Mouse (Mus musculus) heart, postnatal 0 days (tissue): Measurements from ENCODE around the gene Slc1a3. TPM values are rescaled to one million over a fixed set of nuclear protein-coding genes. Genes with fewer than 3 reads are reported as not detected.

Experiments
- ATAC-seq: fragments of 200-750 bp; cut with Nextera tagmentation; 2 replicates; pipeline ENCODE4 v1.8.0; 2017; ENCODE audit warnings: low read depth, moderate number of reproducible peaks, moderate library complexity; ENCODE audit not compliant: insufficient read depth
- DNase-seq: peaks from one replicate; pipeline ENCODE4 v3.0.0-alpha.2; 2016; ENCODE audit warnings: low spot score
- H3K27ac ChIP-seq: fragments of 300-500 bp; sonication (generic); 2 replicates; pipeline ENCODE4 v1.5.1; 2014; ENCODE audit warnings: low read depth, mild to moderate bottlenecking
- H3K27me3 ChIP-seq: fragments of 300-500 bp; sonication (generic); 2 replicates; pipeline ENCODE4 v1.6.1; 2014; ENCODE audit warnings: low read length, mixed read lengths; ENCODE audit not compliant: control insufficient read depth, insufficient read depth
- H3K36me3 ChIP-seq: fragments of 300-500 bp; sonication (generic); replicated peaks from 2 replicates; pipeline ENCODE4 v1.6.1; 2014; ENCODE audit warnings: low read length, mixed read lengths; ENCODE audit not compliant: control insufficient read depth, insufficient read depth
- H3K4me1 ChIP-seq: fragments of 300-500 bp; sonication (generic); 2 replicates; pipeline ENCODE4 v1.6.1; 2014; ENCODE audit warnings: antibody characterized with exemption; ENCODE audit not compliant: control insufficient read depth, insufficient read depth
- H3K4me2 ChIP-seq: fragments of 300-500 bp; sonication (generic); 2 replicates; pipeline ENCODE4 v1.6.1; 2014; ENCODE audit warnings: low read depth, mild to moderate bottlenecking, low read length, moderate library complexity
- H3K4me3 ChIP-seq: fragments of 300-500 bp; sonication (generic); 2 replicates; pipeline ENCODE4 v1.5.1; 2014; ENCODE audit warnings: low read depth, low read length
- H3K9ac ChIP-seq: fragments of 300-500 bp; sonication (generic); replicated peaks from 2 replicates; pipeline ENCODE4 v1.6.1; 2014; ENCODE audit warnings: low read depth, low read length, mixed read lengths
- H3K9me3 ChIP-seq: fragments of 300-500 bp; sonication (generic); replicated peaks from 2 replicates; pipeline ENCODE4 v1.6.1; 2016; ENCODE audit warnings: low read length; ENCODE audit not compliant: control insufficient read depth
- CTCF ChIP-seq: IDR thresholded peaks from 2 replicates; pipeline ENCODE4 v1.5.1; 2016; ENCODE audit warnings: antibody characterized with exemption, control low read depth, low read depth
- EP300 ChIP-seq: IDR thresholded peaks from 2 replicates; pipeline ENCODE4 v1.6.1; 2016; ENCODE audit warnings: antibody characterized with exemption, low read depth
- WGBS: fragments of 180-500 bp; shearing (Covaris S2); extraction: QIAGEN DNeasy Blood & Tissue Kit; methylation state at CpG from one replicate; pipeline ENCODE4 v1.1.7; 2014; 5-methylcytosine and 5-hydroxymethylcytosine counted together
- polyA plus RNA-seq: library from polyadenylated mRNA; unstranded; fragments of >200 nt; fragmentation: Nextera tagmentation; extraction: Ambion mirVana; gene quantifications from 2 replicates; pipeline ENCODE4 v1.2.1, GENCODE M21; 2015
- total RNA-seq: library from RNA; depleted of rRNA; stranded (reverse); fragments of >200 nt; gene quantifications from 2 replicates; pipeline ENCODE4 v1.2.3, GENCODE M21; 2014; ENCODE audit warnings: low replicate concordance

Gene Slc1a3
- total and polyA plus RNA-seq, 2 experiments from 2014 or later, result 1.3 to 1.8 TPM

DNA sequence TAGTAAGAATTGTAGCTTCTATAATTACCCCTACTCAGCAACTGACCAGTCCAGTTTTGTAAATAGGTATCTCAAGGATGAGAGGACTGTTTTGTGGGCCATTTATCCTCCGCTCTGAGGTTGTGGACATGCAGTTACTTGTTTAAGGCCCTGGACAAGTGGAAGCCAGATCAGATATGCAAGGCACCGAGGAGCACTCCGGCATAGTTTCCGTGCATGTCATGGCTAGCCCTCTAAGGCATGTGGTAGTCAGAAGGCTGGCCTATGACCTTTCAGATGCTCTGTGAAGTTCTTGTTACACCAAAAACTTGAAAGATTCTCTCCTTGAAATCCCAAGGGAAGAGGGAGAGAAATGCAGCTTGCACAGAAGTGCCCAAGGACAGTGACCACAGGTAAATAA, 23.7 kb downstream of the Slc1a3 start:
- H3K4me1 ChIP-seq, result 0 out of 2 replicates have a peak, but pooled peaks cover 5% of the 10 kb centered on the region
- ATAC-seq (no peak), DNase-seq (no peak)
- no peak overlapping the region for H3K27ac ChIP-seq
- H3K36me3 ChIP-seq, result no peaks in the 10 kb centered on the region
- WGBS, result 47% methylated on average over 4 of the region's 4 CpGs
- H3K27me3 ChIP-seq, result no peaks in the 10 kb centered on the region
- H3K4me3 ChIP-seq, result no peak overlapping the region
- H3K4me2 ChIP-seq, result no peak overlapping the region
- TF ChIP-seq EP300 (no peak), CTCF (no peak)
- no peaks in the 10 kb centered on the region for H3K9me3 ChIP-seq
- no peak overlapping the region for H3K9ac ChIP-seq

- Histone ChIP-seq H3K9ac (no peak overlapping the region), H3K27me3 (no peaks in the 10 kb centered on the region), H3K27ac (no peak overlapping the region), H3K4me3 (no peak overlapping the region), H3K4me2 (no peak overlapping the region), H3K36me3 (no peaks in the 10 kb centered on the region), H3K4me1 (0 out of 2 replicates have a peak, but pooled peaks cover 7% of the 10 kb centered on the region), H3K9me3 (no peaks in the 10 kb centered on the region)
- DNase-seq, result no peak
- WGBS, result 87% methylated on average over 7 of the region's 7 CpGs
- no peak for TF ChIP-seq EP300
- TF ChIP-seq CTCF, result no peak
- no peak for ATAC-seq
Observed at GRCm38 (mm10) chr15:8685506-8685905, 25.1 kb downstream of the Slc1a3 start.

- Histone ChIP-seq H3K27ac (no peak overlapping the region), H3K4me1 (0 out of 2 replicates have a peak, but pooled peaks cover 7% of the 10 kb centered on the region), H3K4me2 (no peak overlapping the region), H3K9me3 (no peaks in the 10 kb centered on the region), H3K9ac (no peak overlapping the region), H3K36me3 (no peaks in the 10 kb centered on the region), H3K27me3 (no peaks in the 10 kb centered on the region), H3K4me3 (no peak overlapping the region)
- DNase-seq, result no peak
- TF ChIP-seq CTCF, result no peak
- no peak for TF ChIP-seq EP300
- ATAC-seq, result no peak
- 86% methylated on average over 3 of the region's 3 CpGs for WGBS
Observed at GRCm38 (mm10) chr15:8684263-8684662, 26.3 kb downstream of the Slc1a3 start.

- Histone ChIP-seq H3K9me3 (no peaks in the 10 kb centered on the region), H3K4me1 (0 out of 2 replicates have a peak, but pooled peaks cover 7% of the 10 kb centered on the region), H3K9ac (no peak overlapping the region), H3K36me3 (no peaks in the 10 kb centered on the region), H3K27ac (no peak overlapping the region), H3K4me3 (no peak overlapping the region), H3K4me2 (no peak overlapping the region), H3K27me3 (no peaks in the 10 kb centered on the region)
- WGBS, result 89% methylated on average over 3 of the region's 3 CpGs
- DNase-seq, result no peak
- TF ChIP-seq CTCF (no peak), EP300 (no peak)
- ATAC-seq, result no peak
Observed at GRCm38 (mm10) chr15:8682871-8683270, 27.7 kb downstream of the Slc1a3 start.

GRCm38 (mm10) chr15:8682421-8682820, 28.1 kb downstream of the Slc1a3 start:
- no peak overlapping the region for H3K27ac ChIP-seq
- 0 out of 2 replicates have a peak, but pooled peaks cover 7% of the 10 kb centered on the region for H3K4me1 ChIP-seq
- 68% methylated on average over 9 of the region's 9 CpGs for WGBS
- H3K4me3 ChIP-seq, result no peak overlapping the region
- H3K9ac ChIP-seq, result no peak overlapping the region
- H3K36me3 ChIP-seq, result no peaks in the 10 kb centered on the region
- no peak overlapping the region for H3K4me2 ChIP-seq
- no peak for DNase-seq
- no peak for TF ChIP-seq EP300
- no peak for TF ChIP-seq CTCF
- H3K27me3 ChIP-seq, result no peaks in the 10 kb centered on the region
- no peak for ATAC-seq
- H3K9me3 ChIP-seq, result no peaks in the 10 kb centered on the region

DNA sequence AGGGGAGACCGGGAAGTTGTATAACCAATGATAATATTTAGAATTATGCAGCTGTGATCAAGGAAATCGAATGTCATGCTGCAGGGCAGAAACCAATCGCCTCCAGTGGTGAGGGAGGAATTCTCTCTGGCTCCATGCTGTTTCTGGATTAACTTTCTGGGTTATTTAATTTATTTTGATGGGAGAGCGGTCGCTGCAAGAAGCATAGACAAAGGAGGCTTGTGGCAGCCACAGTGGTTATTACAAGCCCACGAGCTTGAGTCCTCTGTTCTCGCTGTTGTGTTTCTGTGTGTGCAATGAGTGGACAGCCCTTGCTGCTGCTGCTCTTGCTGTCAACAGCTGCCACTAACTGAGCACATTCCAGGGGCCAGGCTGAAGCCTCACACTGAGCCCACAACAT, 28.6 kb downstream of the Slc1a3 start:
- no peaks in the 10 kb centered on the region for H3K27me3 ChIP-seq
- H3K9me3 ChIP-seq, result no peaks in the 10 kb centered on the region
- H3K36me3 ChIP-seq, result no peaks in the 10 kb centered on the region
- H3K27ac ChIP-seq, result no peak overlapping the region
- TF ChIP-seq CTCF, result no peak
- TF ChIP-seq EP300, result no peak
- 54% methylated on average over 7 of the region's 7 CpGs for WGBS
- no peak overlapping the region for H3K4me3 ChIP-seq
- no peak overlapping the region for H3K9ac ChIP-seq
- no peak for ATAC-seq
- no peak for DNase-seq
- H3K4me1 ChIP-seq, result 0 out of 2 replicates have a peak, but pooled peaks cover 7% of the 10 kb centered on the region
- H3K4me2 ChIP-seq, result no peak overlapping the region
